In the genomic region with DNA sequence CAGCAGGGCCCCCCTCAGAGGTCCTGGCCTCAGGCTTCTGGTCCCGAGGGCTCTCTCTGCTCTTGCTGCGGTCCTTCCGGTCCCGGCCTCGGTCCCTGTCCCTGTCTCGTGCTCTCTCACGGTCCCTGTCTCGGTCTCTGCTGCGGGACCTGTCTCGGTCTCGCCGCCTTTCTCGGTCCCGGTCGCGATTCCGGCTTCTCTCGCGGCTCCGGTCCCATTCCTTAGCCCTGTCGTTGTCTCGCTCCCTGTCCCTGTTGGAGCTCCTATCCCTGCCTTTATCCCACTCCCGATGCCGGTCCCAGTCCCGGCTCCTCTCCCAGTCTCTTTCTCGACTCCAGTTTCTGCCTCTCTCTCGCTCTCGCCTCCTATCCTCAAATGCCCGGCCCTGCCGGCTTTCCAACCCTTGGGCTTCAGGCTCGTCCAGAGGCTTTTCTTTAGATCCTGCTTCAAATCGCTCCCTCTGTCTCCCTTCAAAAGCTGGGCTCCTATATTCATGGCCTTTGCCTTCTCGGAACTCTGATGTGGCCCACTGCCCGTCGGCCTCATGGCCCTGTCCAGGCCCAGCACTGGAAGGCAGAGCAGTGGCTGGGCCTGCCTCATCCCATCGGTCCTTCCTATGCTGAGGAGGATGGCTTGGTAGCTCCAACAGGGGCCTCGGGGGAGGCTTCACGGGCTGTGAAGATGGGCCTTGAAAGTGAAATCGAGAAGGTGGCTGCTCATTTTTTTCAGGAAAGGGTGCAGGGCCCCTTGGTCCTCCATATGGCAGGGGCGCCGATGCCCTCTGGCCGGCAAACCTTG, we compare ENCODE assay signal across 8 mouse cellular contexts. TPM values are rescaled to one million over a fixed set of nuclear protein-coding genes. Genes with fewer than 3 reads are reported as not detected.
DNase-seq lines count a peak whose midpoint lies in the region; ATAC-seq and TF ChIP-seq lines count a peak whose summit lies in the region.

No protein-coding gene starts in this region.

- 30% methylated on average over 42 of the region's 42 CpGs for WGBS in forebrain, embryonic 14.5 days
- WGBS in limb, embryonic 14.5 days, result 35% methylated on average over 42 of the region's 42 CpGs

- peaks cover 24% of the 10 kb centered on the region for H3K36me3 ChIP-seq in forebrain, embryonic 14.5 days (ENCODE audit: control insufficient read depth, insufficient read depth, low read length)
- H3K36me3 ChIP-seq in limb, embryonic 14.5 days (ENCODE audit: control insufficient read depth, insufficient read depth, low read length), result peaks cover 25% of the 10 kb centered on the region

- no peak overlapping the region for H3K27ac ChIP-seq in forebrain, embryonic 14.5 days (ENCODE audit: low read depth, low read length)
- H3K27ac ChIP-seq in limb, embryonic 14.5 days (replicated peaks; ENCODE audit: low read depth, low read length), result no peak overlapping the region

- no peak for TF ChIP-seq POLR2A in limb, embryonic 14.5 days (IDR thresholded peaks at IDR 0.05; ENCODE audit: borderline replicate concordance, extremely low read depth, insufficient read depth, insufficient read length)

- H3K27me3 ChIP-seq in forebrain, embryonic 14.5 days (replicated peaks; ENCODE audit: control insufficient read depth, insufficient read depth, low read length), result no peaks in the 10 kb centered on the region
- no peaks in the 10 kb centered on the region for H3K27me3 ChIP-seq in limb, embryonic 14.5 days (ENCODE audit: control insufficient read depth, insufficient read depth, low read length)

- peak overlapping the region; percentile 34 for H3K4me2 ChIP-seq in forebrain, embryonic 14.5 days (ENCODE audit: low read length)
- H3K4me2 ChIP-seq in limb, embryonic 14.5 days (replicated peaks; ENCODE audit: low read depth, low read length, severe bottlenecking), result peak overlapping the region; percentile 30; the same call in 1 of the 2 replicates

- ATAC-seq in frontal cortex, adult (ENCODE audit: low TSS enrichment), result peak; percentile 18; the same call in 1 of the 2 replicates
- no peak for ATAC-seq in forebrain, embryonic 14.5 days
- ATAC-seq in limb, embryonic 14.5 days (ENCODE audit: low FRiP score, low read depth), result no peak
- ATAC-seq in monocyte, adult 5-6 weeks (replicated peaks; ENCODE audit: insufficient number of reproducible peaks, low FRiP score, low TSS enrichment, poor library complexity, severe bottlenecking), result no peak

- no peaks in the 10 kb centered on the region for H3K4me1 ChIP-seq in forebrain, embryonic 14.5 days (ENCODE audit: control insufficient read depth, insufficient read depth, low read length)
- peaks cover 3% of the 10 kb centered on the region; the same call in 1 of the 2 replicates for H3K4me1 ChIP-seq in limb, embryonic 14.5 days (ENCODE audit: control insufficient read depth, insufficient read depth, low read length)

- H3K4me3 ChIP-seq in forebrain, embryonic 14.5 days (ENCODE audit: low read depth, low read length), result no peak overlapping the region
- H3K4me3 ChIP-seq in limb, embryonic 14.5 days (replicated peaks; ENCODE audit: low read length), result no peak overlapping the region; the same call in 1 of the 2 replicates

- H3K9ac ChIP-seq in forebrain, embryonic 14.5 days (ENCODE audit: low read length), result peak overlapping the region; percentile 50
- H3K9ac ChIP-seq in limb, embryonic 14.5 days (ENCODE audit: low read depth, low read length, severe bottlenecking), result peak overlapping the region; percentile 47

- H3K9me3 ChIP-seq in forebrain, embryonic 14.5 days (replicated peaks; ENCODE audit: control insufficient read depth, low read length), result no peaks in the 10 kb centered on the region
- no peaks in the 10 kb centered on the region for H3K9me3 ChIP-seq in limb, embryonic 14.5 days (ENCODE audit: control insufficient read depth, low read length)

- DNase-seq in frontal cortex, postnatal 10 days (ENCODE audit: low spot score in 2 of 2), result no peak
- DNase-seq in adrenal gland, postnatal 14 days, result peak; percentile 18
- DNase-seq in forebrain, embryonic 14.5 days (ENCODE audit: low spot score), result no peak
- no peak for DNase-seq in limb, embryonic 14.5 days (ENCODE audit: low spot score)
- no peak for DNase-seq in right cerebral cortex, postnatal 25 days
- DNase-seq in lung, postnatal 4 days, result no peak

RNA-seq across cellular contexts. Expression of a gene that starts 17.0 kb away (rescaled TPM):
- 0.15 TPM in 1 of 2 replicates, not detected in the other for total RNA-seq in adrenal gland, postnatal 14 days (2021)
- polyA plus RNA-seq in forebrain, embryonic 14.5 days (2014; fragmentation: Nextera tagmentation; extraction: Ambion mirVana), result 0.15 and 0.35 TPM in 2 replicates
- polyA plus RNA-seq in limb, embryonic 14.5 days (2012; rRNA removed), result 1.8 and 2.0 TPM in 2 replicates
- 0.70 and 0.98 TPM in 2 replicates for polyA plus RNA-seq in limb, embryonic 14.5 days (2014; fragmentation: Nextera tagmentation; extraction: Ambion mirVana)
- total RNA-seq in monocyte, adult 5-6 weeks (2017), result 0.38 to 1.8 TPM in 2 of 3 replicates, not detected in the other

RNA-seq across cellular contexts. Expression of a gene that starts 50.2 kb away (rescaled TPM):
- total RNA-seq in adrenal gland, postnatal 14 days (2021), result 49.3 and 54.1 TPM in 2 replicates
- 21.0 and 30.8 TPM in 2 replicates for polyA plus RNA-seq in forebrain, embryonic 14.5 days (2014; fragmentation: Nextera tagmentation; extraction: Ambion mirVana)
- polyA plus RNA-seq in limb, embryonic 14.5 days (2012; rRNA removed), result 28.9 and 39.7 TPM in 2 replicates
- 26.4 and 31.4 TPM in 2 replicates for polyA plus RNA-seq in limb, embryonic 14.5 days (2014; fragmentation: Nextera tagmentation; extraction: Ambion mirVana)
- total RNA-seq in monocyte, adult 5-6 weeks (2017), result 58.9 to 107 TPM (median 65.1 TPM) in 3 replicates

RNA-seq across cellular contexts. Expression of a gene that starts 50.4 kb away (rescaled TPM):
- total RNA-seq in adrenal gland, postnatal 14 days (2021), result 62.9 and 65.5 TPM in 2 replicates
- polyA plus RNA-seq in forebrain, embryonic 14.5 days (2014; fragmentation: Nextera tagmentation; extraction: Ambion mirVana), result 56.3 and 60.4 TPM in 2 replicates
- polyA plus RNA-seq in limb, embryonic 14.5 days (2012; rRNA removed), result 58.9 and 64.0 TPM in 2 replicates
- polyA plus RNA-seq in limb, embryonic 14.5 days (2014; fragmentation: Nextera tagmentation; extraction: Ambion mirVana), result 69.9 and 71.9 TPM in 2 replicates
- total RNA-seq in monocyte, adult 5-6 weeks (2017), result 46.5 to 53.9 TPM (median 52.1 TPM) in 3 replicates
